Mouse (Mus musculus) heart, postnatal 0 days (tissue): ENCODE measurements around the gene Tmem117.

ENCODE experiments used
- CTCF ChIP-seq: IDR thresholded peaks from 2 replicates; pipeline ENCODE4 v1.5.1; 2016; ENCODE audit warnings: antibody characterized with exemption, control low read depth, low read depth
- EP300 ChIP-seq: IDR thresholded peaks from 2 replicates; pipeline ENCODE4 v1.6.1; 2016; ENCODE audit warnings: antibody characterized with exemption, low read depth

GRCm38 (mm10) chr15:94893201-94893600 is 264.2 kb downstream of the Tmem117 start:
- TF ChIP-seq CTCF, result no peak
- no peak for TF ChIP-seq EP300
